Mouse (Mus musculus) heart, postnatal 0 days (tissue): ENCODE results near the gene Igfn1.

Source experiments
- CTCF ChIP-seq: IDR thresholded peaks from 2 replicates; pipeline ENCODE4 v1.5.1; 2016; ENCODE audit warnings: antibody characterized with exemption, control low read depth, low read depth
- EP300 ChIP-seq: IDR thresholded peaks from 2 replicates; pipeline ENCODE4 v1.6.1; 2016; ENCODE audit warnings: antibody characterized with exemption, low read depth

DNA sequence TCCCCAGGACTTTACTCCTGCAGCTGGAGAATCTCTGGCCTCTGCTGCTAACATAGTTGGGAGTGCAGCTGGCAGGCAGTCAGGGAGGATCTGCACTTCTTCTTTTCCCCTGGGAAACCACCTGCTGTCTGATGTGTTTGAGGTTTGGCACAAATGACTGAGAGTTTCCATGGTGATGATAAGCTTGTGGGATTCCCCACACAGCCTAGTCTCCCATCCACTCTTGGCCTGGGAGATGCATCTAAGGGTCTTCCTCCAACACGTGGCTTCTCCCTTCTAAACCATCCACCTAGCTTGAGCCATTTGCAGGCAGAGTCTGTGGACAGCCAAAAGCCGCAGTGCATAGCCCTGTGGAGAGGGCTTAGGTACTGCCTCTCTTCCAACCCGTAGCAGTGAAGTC lies 76.3 kb downstream of the Igfn1 start:
- TF ChIP-seq CTCF = no peak
- no peak for TF ChIP-seq EP300
